Mouse (Mus musculus): ENCODE results near the gene Rpl35a. TPM values are rescaled to one million over a fixed set of nuclear protein-coding genes. Genes with fewer than 3 reads are reported as not detected.

The Rpl35a gene
- total RNA-seq (2014; rRNA removed) (675 and 710 TPM in 2 replicates), polyA plus RNA-seq (2015; fragmentation: Nextera tagmentation; extraction: Ambion mirVana) (425 and 447 TPM in 2 replicates)

DNA sequence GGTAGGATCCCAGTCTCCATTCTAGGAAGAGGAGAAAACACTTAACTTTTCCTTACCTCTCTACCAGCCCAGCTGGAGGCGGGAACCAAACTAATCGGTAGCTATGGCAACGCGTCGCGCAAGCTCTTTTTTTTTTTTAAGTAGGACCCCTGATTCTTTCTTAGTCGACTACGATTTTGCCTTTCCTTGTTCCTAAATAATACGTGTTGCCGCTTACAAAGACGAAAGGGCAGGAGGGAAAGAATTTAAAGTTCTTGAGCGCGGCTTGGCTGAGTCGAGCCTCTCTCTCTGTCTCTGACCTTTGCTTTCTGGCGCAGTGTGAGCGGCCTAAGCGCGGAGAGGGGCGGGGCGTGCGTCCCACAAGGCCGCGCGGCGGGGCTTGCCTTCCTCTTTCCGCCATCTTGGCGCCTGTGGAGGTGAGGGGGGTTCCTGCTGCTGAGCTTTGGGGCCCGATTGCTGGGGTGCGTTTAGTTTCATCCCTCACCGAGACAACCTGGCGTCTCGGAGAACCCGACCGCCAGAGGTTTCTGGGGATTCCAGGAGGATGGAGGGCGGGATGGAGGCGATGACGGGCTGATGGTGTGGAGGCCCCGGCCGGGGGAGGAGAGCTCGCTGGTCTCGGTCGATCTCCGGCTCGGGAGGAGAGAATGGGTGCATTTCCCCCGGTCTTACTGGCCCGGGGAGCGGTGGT, at the start of gene Rpl35a, which contains the start of gene Iqcg:
Rpl35a (plus strand) TSS at position 359 of the 691 bp plus-strand sequence.
Iqcg (minus strand) TSS at position 124 of the 691 bp plus-strand sequence.
- Histone ChIP-seq H3K9ac (replicated peaks; ENCODE audit: low read length, poor library complexity, severe bottlenecking) (peak within 1 kb of the TSS; percentile 94), H3K4me1 (ENCODE audit: insufficient read depth, low read length) (peaks cover 5% of the 10 kb centered on the region; the same call in 1 of the 2 replicates), H3K4me3 (ENCODE audit: low read depth, low read length) (peak within 1 kb of the TSS; percentile 84), H3K27me3 (ENCODE audit: insufficient read depth, low read length) (no peaks in the 10 kb centered on the region), H3K27ac (ENCODE audit: low read depth, low read length) (peak within 1 kb of the TSS; percentile 87), H3K4me2 (ENCODE audit: low read depth, low read length, poor library complexity, severe bottlenecking) (peak within 1 kb of the TSS; percentile 75), H3K36me3 (ENCODE audit: insufficient read depth, low read length) (peaks cover 19% of the 10 kb centered on the region; the same call in 1 of the 2 replicates), H3K9me3 (ENCODE audit: low read length) (no peaks in the 10 kb centered on the region)
- TF ChIP-seq CTCF (IDR thresholded peaks at IDR 0.05) = no peak
- DNase-seq (ENCODE audit: low spot score) (peak; percentile 94), ATAC-seq (ENCODE audit: low FRiP score) (peak; percentile 92)
- under 1% methylated on average over 46 of the region's 47 CpGs for WGBS

GRCm38 (mm10) chr16:33006888-33007287, 49.4 kb upstream of the Rpl35a start:
- DNase-seq (ENCODE audit: low spot score) (peak; percentile 35), ATAC-seq (ENCODE audit: low FRiP score) (no peak)
- Histone ChIP-seq H3K27ac (ENCODE audit: low read depth, low read length) (no peak overlapping the region), H3K4me3 (ENCODE audit: low read depth, low read length) (no peak overlapping the region), H3K9ac (replicated peaks; ENCODE audit: low read length, poor library complexity, severe bottlenecking) (no peak overlapping the region), H3K4me2 (ENCODE audit: low read depth, low read length, poor library complexity, severe bottlenecking) (no peak overlapping the region), H3K36me3 (ENCODE audit: insufficient read depth, low read length) (peaks cover 34% of the 10 kb centered on the region), H3K9me3 (ENCODE audit: low read length) (no peaks in the 10 kb centered on the region), H3K4me1 (ENCODE audit: insufficient read depth, low read length) (no peaks in the 10 kb centered on the region), H3K27me3 (ENCODE audit: insufficient read depth, low read length) (no peaks in the 10 kb centered on the region)
- no peak for TF ChIP-seq CTCF (IDR thresholded peaks at IDR 0.05)
- 82% methylated on average over 7 of the region's 7 CpGs for WGBS

DNA sequence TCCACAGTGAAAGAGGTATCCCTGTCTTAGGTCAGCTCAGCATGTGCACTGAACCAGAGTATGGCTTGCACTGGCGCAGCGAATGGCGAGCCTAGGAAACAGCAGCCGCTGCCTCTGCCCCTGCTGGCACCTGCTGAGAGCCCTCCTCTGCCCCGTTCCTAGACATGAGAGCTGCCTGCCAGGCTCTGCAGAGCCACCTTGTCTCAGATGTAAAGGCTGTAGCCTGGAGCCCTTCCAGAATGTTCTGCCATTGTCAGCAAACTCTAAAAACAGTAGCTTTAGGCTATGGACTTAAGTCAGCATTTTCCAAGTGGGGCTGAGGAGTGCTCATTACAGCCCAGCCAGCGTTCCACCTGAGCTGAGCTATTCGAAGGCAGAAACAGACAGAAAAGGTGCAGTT, 48.8 kb upstream of the Rpl35a start:
- no peak for TF ChIP-seq CTCF (IDR thresholded peaks at IDR 0.05)
- Histone ChIP-seq H3K36me3 (ENCODE audit: insufficient read depth, low read length) (peaks cover 38% of the 10 kb centered on the region), H3K4me2 (ENCODE audit: low read depth, low read length, poor library complexity, severe bottlenecking) (no peak overlapping the region), H3K4me1 (ENCODE audit: insufficient read depth, low read length) (no peaks in the 10 kb centered on the region), H3K27me3 (ENCODE audit: insufficient read depth, low read length) (no peaks in the 10 kb centered on the region), H3K27ac (ENCODE audit: low read depth, low read length) (no peak overlapping the region), H3K4me3 (ENCODE audit: low read depth, low read length) (no peak overlapping the region), H3K9me3 (ENCODE audit: low read length) (no peaks in the 10 kb centered on the region), H3K9ac (replicated peaks; ENCODE audit: low read length, poor library complexity, severe bottlenecking) (no peak overlapping the region)
- 71% methylated on average over 7 of the region's 7 CpGs for WGBS
- DNase-seq (ENCODE audit: low spot score) = peak; percentile 19
- ATAC-seq (ENCODE audit: low FRiP score) = no peak

DNA sequence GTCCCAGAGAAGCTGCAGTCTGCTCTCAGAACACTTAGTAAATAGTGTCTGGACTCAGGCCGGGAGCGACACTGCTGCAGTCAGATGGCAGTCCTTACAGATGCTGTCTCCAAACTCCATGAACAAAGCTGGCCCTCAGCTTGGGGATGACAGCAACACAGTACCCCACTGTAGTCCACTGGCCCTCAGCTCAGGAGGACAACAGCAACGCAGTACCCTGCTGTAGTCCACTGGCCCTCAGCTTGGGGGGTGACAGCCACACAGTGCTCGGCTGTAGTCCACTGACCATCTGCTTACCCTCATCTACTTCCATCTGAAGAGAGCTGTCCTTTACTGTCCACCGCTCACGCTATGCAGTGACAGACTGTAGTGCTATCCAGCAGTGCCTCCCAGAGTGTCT, 46.1 kb upstream of the Rpl35a start:
- ATAC-seq (ENCODE audit: low FRiP score) (no peak; the same call in 1 of the 2 replicates), DNase-seq (ENCODE audit: low spot score) (peak; percentile 17)
- no peak for TF ChIP-seq CTCF (IDR thresholded peaks at IDR 0.05)
- Histone ChIP-seq H3K9me3 (ENCODE audit: low read length) (no peaks in the 10 kb centered on the region), H3K4me3 (ENCODE audit: low read depth, low read length) (no peak overlapping the region), H3K27me3 (ENCODE audit: insufficient read depth, low read length) (no peaks in the 10 kb centered on the region), H3K27ac (ENCODE audit: low read depth, low read length) (no peak overlapping the region), H3K36me3 (ENCODE audit: insufficient read depth, low read length) (peaks cover 49% of the 10 kb centered on the region), H3K9ac (replicated peaks; ENCODE audit: low read length, poor library complexity, severe bottlenecking) (no peak overlapping the region), H3K4me2 (ENCODE audit: low read depth, low read length, poor library complexity, severe bottlenecking) (no peak overlapping the region), H3K4me1 (ENCODE audit: insufficient read depth, low read length) (no peaks in the 10 kb centered on the region)
- 89% methylated on average over 6 of the region's 6 CpGs for WGBS

GRCm38 (mm10) chr16:33013801-33014200, 42.5 kb upstream of the Rpl35a start:
- WGBS = 94% methylated on average over 5 of the region's 5 CpGs
- no peak for TF ChIP-seq CTCF (IDR thresholded peaks at IDR 0.05)
- no peak for ATAC-seq (ENCODE audit: low FRiP score)

GRCm38 (mm10) chr16:33014921-33015320, 41.3 kb upstream of the Rpl35a start:
- H3K4me3 ChIP-seq (ENCODE audit: low read depth, low read length) = no peak overlapping the region
- H3K9me3 ChIP-seq (ENCODE audit: low read length) = no peaks in the 10 kb centered on the region
- H3K36me3 ChIP-seq (ENCODE audit: insufficient read depth, low read length) = peaks cover 29% of the 10 kb centered on the region
- no peaks in the 10 kb centered on the region for H3K27me3 ChIP-seq (ENCODE audit: insufficient read depth, low read length)
- no peak overlapping the region for H3K9ac ChIP-seq (replicated peaks; ENCODE audit: low read length, poor library complexity, severe bottlenecking)
- no peak overlapping the region for H3K27ac ChIP-seq (ENCODE audit: low read depth, low read length)
- no peaks in the 10 kb centered on the region for H3K4me1 ChIP-seq (ENCODE audit: insufficient read depth, low read length)
- ATAC-seq (ENCODE audit: low FRiP score) (no peak), DNase-seq (ENCODE audit: low spot score) (no peak)
- H3K4me2 ChIP-seq (ENCODE audit: low read depth, low read length, poor library complexity, severe bottlenecking) = no peak overlapping the region
- WGBS = 96% methylated on average over 1 of the region's 1 CpGs
- no peak for TF ChIP-seq CTCF (IDR thresholded peaks at IDR 0.05)

More at GRCm38 (mm10) chr16:33013801-33014200, 42.5 kb upstream of the Rpl35a start:
- no peaks in the 10 kb centered on the region for H3K4me1 ChIP-seq (ENCODE audit: insufficient read depth, low read length)
- H3K9ac ChIP-seq (replicated peaks; ENCODE audit: low read length, poor library complexity, severe bottlenecking) = no peak overlapping the region
- H3K9me3 ChIP-seq (ENCODE audit: low read length) = no peaks in the 10 kb centered on the region
- no peaks in the 10 kb centered on the region for H3K27me3 ChIP-seq (ENCODE audit: insufficient read depth, low read length)
- peaks cover 40% of the 10 kb centered on the region for H3K36me3 ChIP-seq (ENCODE audit: insufficient read depth, low read length)
- no peak overlapping the region for H3K4me2 ChIP-seq (ENCODE audit: low read depth, low read length, poor library complexity, severe bottlenecking)
- H3K27ac ChIP-seq (ENCODE audit: low read depth, low read length) = no peak overlapping the region
- no peak overlapping the region for H3K4me3 ChIP-seq (ENCODE audit: low read depth, low read length)
- DNase-seq (ENCODE audit: low spot score) = no peak

Measured in midbrain, postnatal 0 days (tissue).